Mouse (Mus musculus) heart, postnatal 4 days (tissue): ENCODE results near the gene Patl1. TPM values are rescaled to one million over a fixed set of nuclear protein-coding genes. Genes with fewer than 3 reads are reported as not detected.
A peak's percentile ranks its signal among the peaks of the same experiment; 100 is the strongest.
"Not testable (repeated sequence)": the region's sequence is repeated elsewhere in the genome, so short reads cannot be mapped to it uniquely, and the experiment has no call there.

Source experiments
- DNase-seq: peaks from one replicate; pipeline ENCODE4 v3.0.0; 2021
- total RNA-seq, 2 experiments: library from RNA; stranded (reverse); gene quantifications; 2 replicates each; pipeline ENCODE4 v1.2.3; 2021

Patl1 gene
- total RNA-seq = 10 to 100 TPM; 37.0 to 41.5 TPM

GRCm38 (mm10) chr19:11912037-11912532 is at the start of gene Patl1:
Gene Patl1, plus strand, starts transcription at chr19:11912399.
- DNase-seq = peak; percentile 99

GRCm38 (mm10) chr19:11867837-11868236 is 44.4 kb upstream of the Patl1 start:
- no peak for DNase-seq

- no peak for DNase-seq
Measured at GRCm38 (mm10) chr19:11875006-11875405, 37.2 kb upstream of the Patl1 start, which contains the start of gene Olfr1419. Gene Olfr1419, minus strand, starts transcription at chr19:11875106.

GRCm38 (mm10) chr19:11878404-11878803 is 33.8 kb upstream of the Patl1 start:
- not testable (repeated sequence) for DNase-seq

GRCm38 (mm10) chr19:11886265-11886664 is 25.9 kb upstream of the Patl1 start, which contains the start of gene Olfr1420:
Gene Olfr1420, plus strand, starts transcription at chr19:11886565.
- no peak for DNase-seq

- DNase-seq = no peak
Measured at GRCm38 (mm10) chr19:11911021-11911420, 1.2 kb upstream of the Patl1 start.

GRCm38 (mm10) chr19:11911603-11912002 is 596 bp upstream of the Patl1 start:
- DNase-seq = peak; percentile 55

GRCm38 (mm10) chr19:11912533-11913121 is 428 bp downstream of the Patl1 start:
- peak; percentile 72 for DNase-seq

- no peak for DNase-seq
Measured at GRCm38 (mm10) chr19:11915804-11916203, 3.6 kb downstream of the Patl1 start.

GRCm38 (mm10) chr19:11922068-11922467 is 9.9 kb downstream of the Patl1 start:
- DNase-seq = no peak

- not testable (repeated sequence) for DNase-seq
Measured at GRCm38 (mm10) chr19:11922515-11922914, 10.3 kb downstream of the Patl1 start.

- no peak for DNase-seq
Measured at GRCm38 (mm10) chr19:11926380-11926779, 14.2 kb downstream of the Patl1 start.

GRCm38 (mm10) chr19:11928025-11928748 is 16.0 kb downstream of the Patl1 start:
- DNase-seq = no peak

GRCm38 (mm10) chr19:11946460-11946859 is 34.3 kb downstream of the Patl1 start:
- DNase-seq = not testable (repeated sequence)

- no peak for DNase-seq
Measured at GRCm38 (mm10) chr19:11949878-11950277, 37.7 kb downstream of the Patl1 start.

GRCm38 (mm10) chr19:11950747-11951146 is 38.5 kb downstream of the Patl1 start:
- DNase-seq = no peak

- DNase-seq = no peak
Measured at GRCm38 (mm10) chr19:11954206-11954605, 42.0 kb downstream of the Patl1 start.

GRCm38 (mm10) chr19:11956636-11957035 is 44.4 kb downstream of the Patl1 start:
- no peak for DNase-seq

- no peak for DNase-seq
Measured at GRCm38 (mm10) chr19:11957396-11957795, 45.2 kb downstream of the Patl1 start.

- DNase-seq = no peak
Measured at GRCm38 (mm10) chr19:11957846-11958245, 45.6 kb downstream of the Patl1 start.

- DNase-seq = no peak
Measured at GRCm38 (mm10) chr19:11964266-11964665, 52.1 kb downstream of the Patl1 start.

- DNase-seq = peak; percentile 99
Measured at GRCm38 (mm10) chr19:11965023-11965942, 53.1 kb downstream of the Patl1 start, which contains the start of gene Osbp. Gene Osbp, plus strand, starts transcription at chr19:11965941.
